Mouse (Mus musculus): ENCODE data around the gene Chek2.

Chek2 gene

GRCm38 (mm10) chr5:110839678-110840365 lies at the start of gene Chek2, which contains the start of gene Hscb:
Gene Chek2, plus strand, starts transcription at chr5:110839979.
Gene Hscb, minus strand, starts transcription at chr5:110839777.
- in situ Hi-C loops (cut with MboI; ENCODE audit: low pct_unique_long_range_greater_than_20kb in 1 of 2, low sequenced_read_pairs in 2 of 2, unreplicated experiment in 1 of 2), result no loop called here

- in situ Hi-C loops (cut with MboI; ENCODE audit: low pct_unique_long_range_greater_than_20kb in 1 of 2, low sequenced_read_pairs in 2 of 2, unreplicated experiment in 1 of 2), result no loop called here
These were observed 45.4 kb upstream of the Chek2 start for GRCm38 (mm10) chr5:110794363-110794762.

DNA sequence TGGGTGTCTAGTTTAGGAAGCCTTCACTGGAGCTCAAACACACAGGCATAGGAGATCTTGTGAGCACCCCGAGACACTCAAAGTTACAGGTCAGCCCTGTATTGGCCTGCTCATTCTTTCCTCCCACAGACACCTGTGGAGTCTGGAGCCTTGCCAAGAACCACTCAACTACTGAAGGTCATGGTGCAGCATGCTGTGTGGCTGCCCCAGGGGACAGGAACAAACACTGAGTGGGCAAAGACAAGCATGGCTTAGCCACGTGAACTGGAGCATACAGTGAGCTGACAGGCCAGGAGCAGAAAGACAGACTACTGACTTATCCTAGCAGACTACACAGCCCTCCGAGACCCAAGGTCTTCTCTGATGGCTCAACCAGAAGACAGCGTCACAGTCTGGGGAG lies 42.1 kb upstream of the Chek2 start:
- in situ Hi-C loops (cut with MboI; ENCODE audit: low pct_unique_long_range_greater_than_20kb in 1 of 2, low sequenced_read_pairs in 2 of 2, unreplicated experiment in 1 of 2), result no loop called here

- in situ Hi-C loops (cut with MboI; ENCODE audit: low pct_unique_long_range_greater_than_20kb in 1 of 2, low sequenced_read_pairs in 2 of 2, unreplicated experiment in 1 of 2), result no loop called here
These were observed 38.6 kb upstream of the Chek2 start for GRCm38 (mm10) chr5:110801036-110801624.

GRCm38 (mm10) chr5:110802186-110802585 lies 37.6 kb upstream of the Chek2 start:
- in situ Hi-C loops (cut with MboI; ENCODE audit: low pct_unique_long_range_greater_than_20kb in 1 of 2, low sequenced_read_pairs in 2 of 2, unreplicated experiment in 1 of 2), result no loop called here

GRCm38 (mm10) chr5:110802809-110803208 lies 37.0 kb upstream of the Chek2 start:
- in situ Hi-C loops (cut with MboI; ENCODE audit: low pct_unique_long_range_greater_than_20kb in 1 of 2, low sequenced_read_pairs in 2 of 2, unreplicated experiment in 1 of 2), result no loop called here

DNA sequence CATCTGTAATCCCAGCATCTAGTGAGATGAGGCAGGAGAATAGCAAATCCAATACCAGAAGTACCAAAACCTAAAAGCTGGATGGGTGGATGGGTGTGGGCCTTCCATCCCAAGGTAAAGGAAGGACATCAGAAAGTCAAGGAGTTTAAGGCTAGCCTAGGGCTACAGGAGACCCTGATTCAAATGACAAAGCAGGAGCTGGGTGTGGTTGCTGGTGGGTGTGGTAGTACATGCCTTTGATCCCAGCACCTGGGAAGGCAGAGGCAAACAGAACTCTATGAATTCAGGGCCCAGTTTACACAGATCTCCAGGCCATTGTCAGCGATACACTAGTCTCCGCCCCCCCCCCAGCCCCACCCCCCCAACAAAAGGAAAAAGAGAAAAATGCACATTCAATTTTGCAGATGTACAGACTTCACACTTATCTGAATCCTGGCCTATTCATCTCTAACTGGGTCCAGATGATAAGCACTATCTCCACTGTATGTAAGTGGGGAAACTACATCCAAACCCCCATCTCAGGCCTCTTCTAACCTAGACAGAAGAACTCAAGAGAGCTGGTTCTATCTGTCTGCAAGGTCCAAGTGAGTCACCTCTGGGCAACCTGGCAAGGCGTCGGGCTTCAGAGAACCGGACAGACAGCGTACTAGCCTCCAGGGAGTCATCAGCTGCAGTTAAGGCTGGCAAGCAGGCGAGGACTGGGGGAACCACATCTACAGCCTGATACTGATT lies 35.6 kb upstream of the Chek2 start:
- in situ Hi-C loops (cut with MboI; ENCODE audit: low pct_unique_long_range_greater_than_20kb in 1 of 2, low sequenced_read_pairs in 2 of 2, unreplicated experiment in 1 of 2), result no loop called here

DNA sequence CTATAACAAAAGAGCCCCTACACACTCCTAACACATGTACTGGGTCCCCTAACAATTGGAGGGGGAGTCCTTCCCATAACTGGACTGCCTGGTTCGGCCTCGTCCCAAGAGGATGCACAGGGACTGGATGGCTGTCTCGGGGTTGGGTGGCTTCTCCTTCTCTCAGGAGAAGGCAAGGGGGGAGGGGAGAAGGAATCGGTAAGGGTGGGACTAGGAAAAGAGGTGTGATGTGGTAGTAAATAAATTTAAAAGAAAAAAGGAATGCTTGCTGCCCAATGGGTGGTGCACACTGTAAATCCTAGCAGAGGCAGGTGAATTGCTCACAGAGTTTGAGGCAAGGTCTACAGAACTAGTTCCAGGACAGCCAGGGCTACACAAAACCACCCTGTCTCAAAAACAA lies 33.6 kb upstream of the Chek2 start:
- in situ Hi-C loops (cut with MboI; ENCODE audit: low pct_unique_long_range_greater_than_20kb in 1 of 2, low sequenced_read_pairs in 2 of 2, unreplicated experiment in 1 of 2), result no loop called here

DNA sequence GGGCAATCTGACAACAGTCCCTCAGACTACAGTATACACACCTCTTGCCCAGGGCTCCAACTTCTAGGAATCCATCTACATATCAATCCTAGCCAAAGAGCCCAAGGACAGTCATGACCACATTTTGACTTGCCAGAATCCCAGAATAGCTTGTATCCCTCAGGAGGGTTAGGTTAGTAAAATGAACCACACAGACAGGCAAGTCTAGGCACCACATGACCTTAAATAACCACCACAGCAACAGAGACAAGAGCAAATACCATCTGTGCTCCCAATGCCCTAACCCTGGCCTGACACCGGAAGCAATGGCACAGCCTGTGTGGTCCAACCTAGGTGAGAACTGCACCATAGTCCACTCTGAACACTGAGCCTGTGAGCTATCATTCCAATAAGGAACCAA lies 33.1 kb upstream of the Chek2 start:
- in situ Hi-C loops (cut with MboI; ENCODE audit: low pct_unique_long_range_greater_than_20kb in 1 of 2, low sequenced_read_pairs in 2 of 2, unreplicated experiment in 1 of 2), result no loop called here

DNA sequence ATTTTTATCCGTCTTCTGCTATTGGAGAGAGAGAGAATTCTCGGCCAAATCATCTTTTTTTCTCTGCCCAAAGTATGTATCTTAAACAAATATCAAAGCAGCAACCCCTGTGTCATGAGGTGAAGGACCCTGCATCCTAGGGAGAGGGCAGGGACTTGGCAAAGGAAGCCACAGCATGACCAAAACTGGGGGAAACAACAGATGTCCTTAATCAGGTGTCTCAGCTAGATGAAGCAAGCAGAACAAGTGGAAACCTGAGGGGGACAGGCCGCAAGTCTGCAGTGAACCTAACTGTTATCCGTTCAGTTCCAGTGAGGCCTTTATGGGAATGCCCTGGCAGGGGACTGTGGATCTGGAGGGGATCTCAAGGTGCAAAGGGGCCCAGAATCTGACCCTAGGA lies 32.3 kb upstream of the Chek2 start:
- in situ Hi-C loops (cut with MboI; ENCODE audit: low pct_unique_long_range_greater_than_20kb in 1 of 2, low sequenced_read_pairs in 2 of 2, unreplicated experiment in 1 of 2), result no loop called here

GRCm38 (mm10) chr5:110808061-110808631 lies 31.6 kb upstream of the Chek2 start:
- in situ Hi-C loops (cut with MboI; ENCODE audit: low pct_unique_long_range_greater_than_20kb in 1 of 2, low sequenced_read_pairs in 2 of 2, unreplicated experiment in 1 of 2), result no loop called here

- in situ Hi-C loops (cut with MboI; ENCODE audit: low pct_unique_long_range_greater_than_20kb in 1 of 2, low sequenced_read_pairs in 2 of 2, unreplicated experiment in 1 of 2), result no loop called here
These were observed 30.7 kb upstream of the Chek2 start for GRCm38 (mm10) chr5:110808821-110809666.

- in situ Hi-C loops (cut with MboI; ENCODE audit: low pct_unique_long_range_greater_than_20kb in 1 of 2, low sequenced_read_pairs in 2 of 2, unreplicated experiment in 1 of 2), result no loop called here
These were observed 30.0 kb upstream of the Chek2 start, which contains the start of gene Ulk1 for GRCm38 (mm10) chr5:110809667-110810325. Gene Ulk1, minus strand, starts transcription at chr5:110810097.

GRCm38 (mm10) chr5:110824421-110824820 lies 15.4 kb upstream of the Chek2 start:
- in situ Hi-C loops (cut with MboI; ENCODE audit: low pct_unique_long_range_greater_than_20kb in 1 of 2, low sequenced_read_pairs in 2 of 2, unreplicated experiment in 1 of 2), result no loop called here

DNA sequence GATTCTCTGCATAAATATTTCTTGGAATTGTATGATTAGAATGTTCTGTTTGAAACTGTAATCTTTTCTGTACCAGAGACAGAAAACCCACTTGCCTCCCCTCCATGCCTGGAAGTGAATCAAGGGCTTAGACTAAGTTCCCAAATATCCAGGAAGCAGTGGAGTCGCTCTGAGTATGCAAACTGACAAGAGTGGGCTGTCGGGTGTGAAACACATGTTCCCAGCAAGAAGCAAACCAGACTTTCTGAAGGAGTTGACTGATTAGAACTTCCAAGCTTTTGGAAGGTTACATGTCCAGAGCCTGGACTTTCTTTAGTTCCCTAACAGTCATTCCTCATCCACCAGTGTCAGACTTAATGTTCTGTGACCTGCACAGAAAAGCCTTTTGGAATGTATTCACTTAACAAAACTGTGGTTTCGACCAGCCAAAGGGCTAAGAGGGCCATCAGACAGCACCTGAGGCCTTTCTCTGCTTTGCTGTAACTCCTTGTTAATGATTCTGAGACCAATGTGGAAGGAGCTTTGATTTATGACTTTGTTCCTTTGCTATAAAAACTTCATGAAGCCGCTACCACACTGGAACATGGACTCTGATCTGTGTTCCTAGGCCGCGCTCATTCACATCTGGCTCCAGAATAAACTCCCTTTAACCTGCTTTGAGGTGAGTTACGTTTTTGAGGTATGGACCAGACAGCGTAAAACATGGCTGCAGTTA lies 12.8 kb upstream of the Chek2 start:
- in situ Hi-C loops (cut with MboI; ENCODE audit: low pct_unique_long_range_greater_than_20kb in 1 of 2, low sequenced_read_pairs in 2 of 2, unreplicated experiment in 1 of 2), result no loop called here

DNA sequence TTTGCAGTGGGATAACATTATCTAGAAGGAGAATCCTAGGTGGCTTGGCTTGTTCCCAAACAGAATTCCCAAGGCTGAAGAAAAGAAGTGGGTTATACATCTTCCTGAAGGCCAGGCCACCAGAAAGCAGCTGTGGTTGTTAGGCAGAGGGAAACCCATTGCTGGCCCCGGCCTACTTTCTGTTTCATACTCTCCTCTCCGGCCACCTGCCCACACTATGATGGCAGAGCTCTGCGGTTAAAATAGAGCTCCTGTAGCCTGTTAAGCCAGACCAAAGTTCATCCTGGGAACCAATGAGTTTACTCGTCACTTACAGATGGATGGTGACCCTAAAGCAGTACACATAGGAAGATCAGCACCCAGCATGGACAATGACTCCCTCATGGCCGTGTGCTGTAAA lies 12.2 kb upstream of the Chek2 start:
- in situ Hi-C loops (cut with MboI; ENCODE audit: low pct_unique_long_range_greater_than_20kb in 1 of 2, low sequenced_read_pairs in 2 of 2, unreplicated experiment in 1 of 2), result no loop called here

DNA sequence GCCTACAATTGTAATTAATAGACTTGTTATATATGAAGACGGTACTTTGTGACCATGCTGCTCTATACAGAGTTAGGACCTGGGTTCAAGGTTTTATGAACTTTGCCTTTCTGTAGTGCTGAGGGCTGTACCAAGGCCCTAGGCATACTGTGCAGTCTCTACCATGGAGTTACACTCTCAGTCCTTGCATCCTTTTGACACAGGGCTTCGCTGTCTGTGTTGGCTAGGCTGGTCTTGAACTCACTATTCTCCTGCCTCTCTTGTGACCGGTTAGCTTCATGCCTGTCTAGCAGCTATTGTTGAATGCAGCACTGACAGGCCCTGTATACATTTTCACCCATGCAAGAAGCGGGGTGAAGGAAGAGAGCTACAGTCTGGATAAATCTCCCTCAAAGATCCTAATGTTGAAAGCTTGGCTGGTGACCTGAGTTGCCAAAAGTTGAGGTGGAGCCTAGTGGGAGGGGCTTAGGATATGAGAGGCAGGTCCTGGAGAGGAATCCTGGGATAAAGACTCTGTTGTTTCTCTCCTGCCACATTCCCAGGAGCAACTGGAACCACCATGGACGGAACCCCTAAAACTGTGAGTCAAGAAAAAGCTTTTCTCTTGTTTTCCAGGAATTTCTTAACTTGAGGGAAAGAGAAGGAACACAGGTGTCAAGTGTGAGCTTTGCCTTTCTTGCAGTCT lies 8.6 kb upstream of the Chek2 start:
- in situ Hi-C loops (cut with MboI; ENCODE audit: low pct_unique_long_range_greater_than_20kb in 1 of 2, low sequenced_read_pairs in 2 of 2, unreplicated experiment in 1 of 2), result no loop called here
